Mouse (Mus musculus): ENCODE measurements around the gene Gmcl1. TPM values are rescaled to one million over a fixed set of nuclear protein-coding genes. Genes with fewer than 3 reads are reported as not detected.

Gene Gmcl1
- polyA plus RNA-seq, 1 experiment from 2014 or later: 31.7 TPM

GRCm38 (mm10) chr6:86654270-86654916 lies 78.8 kb downstream of the Gmcl1 start:
- no peak overlapping the region for H3K4me2 ChIP-seq (replicated peaks)

GRCm38 (mm10) chr6:86653026-86653425 lies 80.2 kb downstream of the Gmcl1 start:
- Histone ChIP-seq H3K4me1 (replicated peaks) (no peaks in the 10 kb centered on the region), H3K36me3 (peaks cover 20% of the 10 kb centered on the region), H3K27ac (no peak overlapping the region), H3K4me2 (replicated peaks) (no peak overlapping the region), H3K9me3 (no peaks in the 10 kb centered on the region), H3K27me3 (replicated peaks) (no peaks in the 10 kb centered on the region), H3K9ac (no peak overlapping the region), H3K4me3 (replicated peaks) (no peak overlapping the region)
- no peak for ATAC-seq
- 89% methylated on average over 6 of the region's 6 CpGs for WGBS

More at GRCm38 (mm10) chr6:86654270-86654916, 78.8 kb downstream of the Gmcl1 start:
- H3K36me3 ChIP-seq: peaks cover 19% of the 10 kb centered on the region
- no peak overlapping the region for H3K9ac ChIP-seq
- no peaks in the 10 kb centered on the region for H3K4me1 ChIP-seq (replicated peaks)
- H3K4me3 ChIP-seq (replicated peaks): no peak overlapping the region
- H3K27me3 ChIP-seq (replicated peaks): no peaks in the 10 kb centered on the region
- peak; percentile 80 for ATAC-seq
- H3K27ac ChIP-seq: no peak overlapping the region
- no peaks in the 10 kb centered on the region for H3K9me3 ChIP-seq
- WGBS: 71% methylated on average over 9 of the region's 9 CpGs

- no peak overlapping the region for H3K4me2 ChIP-seq (replicated peaks)
- ATAC-seq: peak; percentile 63
- peaks cover 18% of the 10 kb centered on the region for H3K36me3 ChIP-seq
- no peak overlapping the region for H3K27ac ChIP-seq
- 0 out of 2 replicates have a peak, but pooled peaks cover 3% of the 10 kb centered on the region for H3K4me1 ChIP-seq (replicated peaks)
- H3K27me3 ChIP-seq (replicated peaks): no peaks in the 10 kb centered on the region
- H3K9me3 ChIP-seq: no peaks in the 10 kb centered on the region
- H3K9ac ChIP-seq: no peak overlapping the region
- H3K4me3 ChIP-seq (replicated peaks): no peak overlapping the region
- WGBS: 67% methylated on average over 7 of the region's 7 CpGs
Observed at GRCm38 (mm10) chr6:86646143-86646542, 87.0 kb downstream of the Gmcl1 start.

- Histone ChIP-seq H3K4me3 (replicated peaks) (no peak overlapping the region), H3K4me2 (replicated peaks) (no peak overlapping the region), H3K27ac (no peak overlapping the region), H3K9me3 (no peaks in the 10 kb centered on the region), H3K27me3 (replicated peaks) (no peaks in the 10 kb centered on the region), H3K4me1 (replicated peaks) (0 out of 2 replicates have a peak, but pooled peaks cover 6% of the 10 kb centered on the region), H3K36me3 (peaks cover 13% of the 10 kb centered on the region), H3K9ac (no peak overlapping the region)
- 0 out of 2 replicates have a peak, but pooled peaks have one; percentile 27 for ATAC-seq
- 72% methylated on average over 4 of the region's 4 CpGs for WGBS
Observed at GRCm38 (mm10) chr6:86645551-86645950, 87.6 kb downstream of the Gmcl1 start.

- Histone ChIP-seq H3K36me3 (peaks cover 7% of the 10 kb centered on the region; the same call in 1 of the 2 replicates), H3K4me2 (replicated peaks) (no peak overlapping the region), H3K4me1 (replicated peaks) (0 out of 2 replicates have a peak, but pooled peaks cover 6% of the 10 kb centered on the region), H3K9ac (no peak overlapping the region), H3K4me3 (replicated peaks) (no peak overlapping the region), H3K27ac (no peak overlapping the region), H3K9me3 (no peaks in the 10 kb centered on the region), H3K27me3 (replicated peaks) (no peaks in the 10 kb centered on the region)
- WGBS: 87% methylated on average over 3 of the region's 3 CpGs
- ATAC-seq: no peak
Observed at GRCm38 (mm10) chr6:86644775-86645400, 88.3 kb downstream of the Gmcl1 start.

Other genes with a start within 250 kb of the Gmcl1 start
- gene Pcbp1, start 207.1 kb downstream of the Gmcl1 start, polyA plus RNA-seq (2015; fragmentation: Nextera tagmentation; extraction: Ambion mirVana): 508 and 561 TPM in 2 replicates
- gene Asprv1, start 105.2 kb downstream of the Gmcl1 start, polyA plus RNA-seq (2015; fragmentation: Nextera tagmentation; extraction: Ambion mirVana): 0.66 and 1.2 TPM in 2 replicates
- gene Mxd1, start 64.2 kb downstream of the Gmcl1 start, polyA plus RNA-seq (2015; fragmentation: Nextera tagmentation; extraction: Ambion mirVana): 13.8 and 14.7 TPM in 2 replicates
- 96.0 and 105 TPM in 2 replicates for gene Snrnp27, start 48.9 kb downstream of the Gmcl1 start, polyA plus RNA-seq (2015; fragmentation: Nextera tagmentation; extraction: Ambion mirVana)
- 345 and 376 TPM in 2 replicates for gene Anxa4, start 60.2 kb upstream of the Gmcl1 start, polyA plus RNA-seq (2015; fragmentation: Nextera tagmentation; extraction: Ambion mirVana)
- 13.7 and 14.8 TPM in 2 replicates for gene Aak1, start 116.1 kb upstream of the Gmcl1 start, polyA plus RNA-seq (2015; fragmentation: Nextera tagmentation; extraction: Ambion mirVana)